Mouse (Mus musculus): ENCODE results near the gene Rapgef4. TPM values are rescaled to one million over a fixed set of nuclear protein-coding genes. Genes with fewer than 3 reads are reported as not detected.

The Rapgef4 gene
- total RNA-seq, 1 experiment from 2014 or later = 527 TPM

DNA sequence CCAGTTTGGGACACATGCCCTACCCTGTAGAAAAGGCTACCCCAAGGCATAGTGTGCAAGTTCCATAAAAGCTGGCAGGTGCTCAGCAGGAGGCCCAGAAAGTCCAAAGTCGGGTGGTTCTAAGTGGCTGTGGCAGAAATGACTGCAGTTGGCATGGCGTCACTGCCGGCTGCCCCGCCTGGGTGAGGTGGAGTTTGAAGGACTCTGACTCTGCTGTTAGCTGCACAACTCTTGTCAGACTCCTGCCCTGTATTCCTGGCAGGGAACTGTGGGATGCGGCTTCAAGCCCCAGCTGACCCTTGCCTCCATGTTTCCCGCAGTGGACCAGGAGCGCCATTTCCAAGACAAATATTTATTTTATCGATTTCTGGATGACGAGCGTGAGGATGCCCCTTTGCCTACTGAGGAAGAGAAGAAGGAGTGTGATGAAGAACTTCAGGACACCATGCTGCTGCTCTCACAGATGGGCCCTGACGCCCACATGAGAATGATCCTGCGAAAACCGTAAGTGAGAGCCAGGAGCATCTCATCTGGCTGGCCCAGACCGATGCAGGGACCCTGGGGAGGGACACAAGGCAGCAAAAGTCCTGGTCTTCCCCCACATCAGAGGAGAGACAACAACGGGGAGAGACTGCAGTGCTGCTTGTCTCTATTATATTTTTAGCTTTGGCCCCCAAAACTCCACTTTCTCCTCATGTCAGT lies 198.7 kb downstream of the Rapgef4 start:
- DNase-seq = no peak

DNA sequence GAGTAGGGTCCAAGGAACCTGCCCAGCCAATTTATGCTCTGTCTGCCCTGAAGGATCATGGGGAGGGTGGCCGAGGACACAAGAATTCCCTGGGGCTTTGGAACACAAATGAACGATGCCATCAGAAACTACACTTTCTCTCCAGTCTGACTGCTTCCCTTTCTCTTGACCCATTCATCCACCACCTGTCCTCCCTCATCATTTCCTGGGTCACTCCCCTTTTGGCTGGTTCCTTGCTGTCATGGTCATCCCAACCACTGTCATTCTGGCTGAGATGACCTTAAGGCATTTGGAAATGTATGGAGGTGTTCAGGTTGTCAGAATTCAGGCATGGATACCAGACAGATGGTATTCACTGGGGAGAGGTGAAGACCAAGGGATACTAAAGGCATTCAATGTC lies 200.4 kb downstream of the Rapgef4 start:
- DNase-seq = no peak

DNA sequence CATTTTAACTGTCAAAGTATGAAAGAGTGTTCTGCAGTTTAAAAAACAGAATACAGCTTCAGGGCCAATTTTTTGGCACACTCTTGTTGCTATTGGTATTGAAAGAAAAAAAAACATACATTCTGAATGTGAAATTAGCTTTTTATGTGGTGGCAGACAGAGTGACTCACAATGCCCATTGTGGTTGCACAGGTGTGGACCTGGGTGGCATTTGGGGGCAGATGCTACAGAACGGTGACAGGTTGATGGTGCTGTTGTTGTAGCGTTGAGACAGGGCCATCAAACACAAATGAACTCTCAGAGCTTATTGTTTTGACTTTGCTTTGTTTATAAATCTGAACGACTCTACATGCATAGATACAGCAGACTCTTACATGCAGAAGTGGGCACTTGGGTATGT lies 202.7 kb downstream of the Rapgef4 start:
- no peak for DNase-seq

DNA sequence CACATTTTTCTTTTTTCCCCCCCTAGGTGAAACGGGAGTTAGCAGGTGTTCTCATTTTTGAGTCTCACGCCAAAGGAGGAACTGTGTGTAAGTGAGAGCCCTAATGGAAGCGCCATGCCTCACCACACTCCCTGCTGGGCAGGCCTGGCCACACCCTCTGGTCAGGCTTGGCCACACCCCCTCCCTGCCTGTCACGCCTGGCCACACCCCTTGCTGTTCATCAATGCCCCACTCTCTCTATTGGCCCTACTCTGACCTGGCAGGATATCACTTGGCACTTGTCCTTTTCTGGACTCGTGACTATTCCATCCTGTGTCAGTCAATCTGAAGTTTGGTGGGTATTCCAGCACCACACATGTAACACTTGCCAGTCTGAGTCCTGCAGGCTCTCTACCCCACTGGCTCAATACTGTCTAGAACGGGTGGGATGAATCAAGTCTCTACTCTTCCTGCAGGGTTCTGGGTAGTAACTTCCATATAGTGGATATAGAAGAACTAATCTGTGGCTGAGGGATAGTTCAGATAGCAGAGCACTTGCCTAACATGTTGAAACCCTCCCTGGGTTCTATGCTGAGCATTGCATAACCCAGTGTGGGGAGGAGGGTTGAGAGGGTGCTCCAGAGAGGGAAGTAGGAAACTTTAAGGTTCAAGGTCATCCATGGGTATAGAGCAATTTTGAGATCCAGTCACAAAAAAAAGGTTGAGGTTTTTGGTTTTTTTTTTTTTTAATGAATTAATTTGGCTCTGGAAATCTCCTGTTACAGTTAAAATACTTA lies 215.3 kb downstream of the Rapgef4 start:
- peak; percentile 62 for DNase-seq

DNA sequence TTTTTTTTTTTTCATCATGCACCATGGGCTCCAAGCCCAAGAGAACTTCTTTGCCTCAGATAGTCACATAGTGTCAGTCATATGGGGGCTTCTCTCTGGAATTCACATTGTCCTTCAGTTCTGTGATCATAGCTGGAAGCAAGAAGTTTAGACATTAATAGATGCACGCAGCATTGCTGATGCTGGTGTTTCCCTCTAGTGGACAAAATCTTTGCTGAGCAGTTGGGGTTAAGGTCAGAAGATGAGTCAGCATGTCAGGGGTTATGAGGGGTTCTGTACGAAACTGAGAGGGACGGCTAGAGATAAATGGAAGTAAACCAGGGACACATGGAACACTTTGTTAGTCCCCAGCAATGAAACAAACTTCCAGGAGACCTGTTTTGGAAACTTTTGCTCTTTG lies 216.0 kb downstream of the Rapgef4 start:
- DNase-seq = no peak

DNA sequence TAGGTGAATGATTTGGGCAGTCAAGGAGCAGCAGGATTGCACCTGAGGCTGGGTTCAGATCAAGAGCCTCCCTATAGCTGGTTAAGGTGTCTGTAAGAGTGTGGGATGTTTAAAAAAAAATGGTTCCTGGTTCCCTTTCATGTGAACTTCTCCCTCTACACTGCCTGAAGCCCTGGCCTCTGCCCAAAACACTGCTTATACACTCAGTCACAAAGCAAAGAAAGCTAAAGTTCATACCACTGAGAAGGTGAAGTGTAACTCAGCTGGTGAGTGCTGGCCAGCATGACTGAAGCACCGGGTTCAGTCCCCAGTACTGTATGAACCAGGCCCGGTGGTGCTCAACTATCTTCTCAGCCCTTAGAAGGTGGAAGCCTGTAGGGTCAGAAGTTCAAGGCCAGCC lies 218.4 kb downstream of the Rapgef4 start:
- no peak for DNase-seq

DNA sequence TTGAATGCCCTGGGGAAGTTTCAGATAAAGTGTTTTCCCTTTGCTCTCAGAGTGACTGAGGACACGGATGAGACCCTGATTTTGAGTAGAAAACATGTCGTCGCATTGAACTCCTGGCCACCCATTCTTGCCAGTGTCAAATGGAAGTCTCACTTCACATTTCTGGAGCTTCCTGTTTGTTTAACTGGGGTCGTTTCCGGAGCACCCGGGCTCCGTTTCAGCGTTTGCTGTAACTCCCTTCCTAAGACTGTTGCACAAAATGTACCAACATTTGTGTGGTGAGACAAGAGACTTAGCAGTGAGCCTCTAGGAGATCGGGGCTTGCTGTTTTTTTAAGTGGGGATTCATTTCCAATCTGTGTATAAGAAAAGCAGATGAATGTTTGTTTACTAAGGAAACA lies 220.5 kb downstream of the Rapgef4 start:
- DNase-seq = no peak

DNA sequence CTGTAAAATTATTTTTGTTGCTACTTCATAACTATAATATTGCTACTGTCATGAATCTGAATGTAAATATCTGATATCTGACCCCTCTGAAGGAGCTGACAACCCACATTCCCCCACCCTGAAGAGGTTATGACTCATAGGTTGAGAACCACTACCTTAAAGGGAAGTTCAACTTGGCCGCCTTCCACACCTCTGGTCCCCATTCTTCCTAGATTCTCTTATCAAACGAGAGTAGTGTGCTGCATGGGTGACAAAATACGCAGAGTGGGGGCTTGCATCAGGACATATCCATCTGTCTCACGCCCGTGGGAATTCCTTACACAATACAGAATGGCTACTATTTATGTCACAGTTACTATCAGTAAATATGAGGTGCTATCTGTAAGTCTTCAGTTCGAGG lies 221.2 kb downstream of the Rapgef4 start:
- peak; percentile 35 for DNase-seq

DNA sequence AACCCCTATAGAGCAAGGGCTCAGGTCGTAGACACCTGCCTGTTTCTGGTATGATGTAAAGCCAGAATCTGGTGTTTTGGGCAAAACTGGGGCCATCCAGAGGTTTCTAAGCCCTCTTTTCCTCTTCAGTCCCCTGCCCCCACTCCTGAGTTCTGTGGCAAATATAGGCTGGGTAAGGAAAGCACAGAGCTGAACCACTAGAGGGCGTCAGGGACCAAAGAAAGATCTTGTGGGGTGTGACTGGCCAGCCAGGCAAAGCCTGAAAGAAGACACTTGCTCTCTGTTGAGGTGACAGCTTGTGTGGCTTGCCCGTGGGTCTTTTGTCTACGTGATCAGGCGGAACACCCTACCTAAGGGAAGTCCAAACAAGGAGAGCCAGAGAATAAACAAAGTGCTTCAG lies 222.6 kb downstream of the Rapgef4 start:
- DNase-seq = peak; percentile 53

DNA sequence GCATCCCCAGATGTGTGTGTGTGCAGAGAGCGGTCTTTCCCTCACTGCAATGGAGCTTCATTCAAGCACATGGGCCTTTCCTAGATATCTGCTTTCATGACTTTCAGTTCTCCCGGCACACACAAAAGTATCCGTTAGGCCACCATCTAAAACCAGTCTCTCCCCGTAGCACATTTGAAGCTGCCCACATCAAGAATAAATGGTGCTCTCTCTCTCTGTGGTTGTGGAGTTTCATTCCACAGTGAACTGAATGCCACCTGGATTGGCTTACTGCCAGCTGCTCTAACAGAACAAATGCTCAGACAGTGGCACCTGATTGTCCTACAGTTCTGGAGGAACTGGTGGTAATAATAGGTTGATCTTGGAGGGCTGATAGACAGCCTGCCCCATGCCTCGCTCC lies 224.8 kb downstream of the Rapgef4 start:
- no peak for DNase-seq

DNA sequence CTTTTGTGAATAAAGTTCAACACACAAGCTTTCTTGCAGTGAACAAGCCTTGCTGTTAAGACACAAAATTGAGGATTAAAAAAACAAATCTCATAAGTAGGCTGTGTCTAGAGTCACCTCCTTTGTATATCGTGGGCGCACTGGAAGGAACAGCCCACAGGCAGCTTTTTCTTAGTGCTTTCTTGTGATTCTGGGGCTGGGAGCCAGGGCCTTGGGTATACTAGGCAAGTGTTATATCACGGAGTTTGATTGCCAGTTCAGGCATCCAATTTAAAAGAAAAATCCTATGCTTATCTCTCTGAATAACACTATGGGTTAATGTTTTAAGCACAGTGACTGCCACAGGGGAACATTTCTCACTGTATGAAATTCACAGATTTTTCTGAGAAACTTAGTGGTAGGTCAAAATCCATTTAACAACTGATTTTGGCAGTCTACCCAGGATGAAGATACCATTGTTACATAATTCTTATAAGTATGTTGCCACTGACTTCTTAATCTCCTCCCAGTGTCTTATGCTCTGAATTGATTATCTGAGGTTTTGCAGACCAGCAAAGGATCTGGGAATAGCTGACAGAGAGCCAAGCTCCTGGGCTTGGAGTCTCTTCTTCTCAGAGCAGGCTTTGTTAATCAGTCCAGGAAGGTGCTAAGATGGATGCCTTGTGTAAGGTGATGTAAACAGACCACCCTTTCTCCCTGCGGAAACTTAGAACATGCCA lies 225.6 kb downstream of the Rapgef4 start:
- no peak for DNase-seq

DNA sequence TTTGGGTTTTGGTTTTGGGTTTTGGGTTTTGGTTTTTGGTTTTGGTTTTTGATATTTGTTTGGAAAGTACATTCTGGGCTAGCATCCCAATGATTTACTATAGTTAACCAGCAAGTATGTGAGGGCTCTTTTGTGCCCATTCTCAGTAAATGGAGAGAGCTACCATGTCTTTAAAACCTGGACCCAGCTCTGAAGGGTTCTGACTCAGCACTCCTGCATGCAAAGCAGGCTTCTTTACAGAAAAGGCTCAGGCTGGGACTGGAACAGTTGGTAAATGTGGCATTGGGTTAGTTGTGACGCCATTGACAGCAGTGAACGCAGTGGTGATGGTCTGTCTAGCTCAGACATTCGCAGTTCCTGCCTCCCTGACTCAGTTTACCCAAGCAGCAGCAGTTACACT lies 236.3 kb downstream of the Rapgef4 start:
- no peak for DNase-seq

DNA sequence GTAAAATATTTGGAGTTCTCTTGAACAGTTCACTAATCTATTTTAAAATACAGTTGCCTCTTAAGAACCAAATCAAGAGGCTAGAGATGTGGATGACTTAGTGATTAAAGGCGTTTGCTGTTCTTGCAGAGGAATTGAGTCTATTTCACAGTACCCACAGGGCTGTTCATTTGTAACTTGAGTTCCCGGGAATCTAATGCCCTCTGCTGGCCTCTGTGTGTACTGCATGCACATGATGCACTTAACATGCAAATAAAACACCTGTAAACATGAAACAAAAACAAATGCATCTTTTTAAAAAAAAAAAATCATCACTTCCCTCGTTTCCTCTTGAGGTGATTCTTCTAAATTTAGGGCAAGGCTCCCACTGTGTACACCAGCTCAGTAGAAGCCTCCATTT lies 238.9 kb downstream of the Rapgef4 start:
- peak; percentile 62 for DNase-seq

DNA sequence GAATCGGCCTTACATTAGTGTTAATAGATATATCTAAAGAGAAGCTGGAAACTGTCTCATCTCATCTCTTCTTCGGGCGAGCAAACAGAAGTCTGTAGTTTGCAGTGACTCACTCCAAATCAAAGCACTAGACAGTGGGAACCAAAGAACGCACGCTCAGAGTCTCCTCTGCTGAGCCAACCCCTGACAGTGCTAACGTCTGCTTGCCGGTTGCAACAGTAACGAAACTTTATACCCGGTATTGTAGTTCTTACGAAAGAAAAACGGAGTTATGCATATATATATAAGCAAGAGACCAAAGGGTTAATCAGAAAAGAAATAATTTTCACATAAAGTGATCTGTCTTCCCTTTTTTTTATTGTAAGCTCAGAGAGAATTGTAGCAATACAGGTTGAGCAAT lies 240.2 kb downstream of the Rapgef4 start:
- DNase-seq = no peak

DNA sequence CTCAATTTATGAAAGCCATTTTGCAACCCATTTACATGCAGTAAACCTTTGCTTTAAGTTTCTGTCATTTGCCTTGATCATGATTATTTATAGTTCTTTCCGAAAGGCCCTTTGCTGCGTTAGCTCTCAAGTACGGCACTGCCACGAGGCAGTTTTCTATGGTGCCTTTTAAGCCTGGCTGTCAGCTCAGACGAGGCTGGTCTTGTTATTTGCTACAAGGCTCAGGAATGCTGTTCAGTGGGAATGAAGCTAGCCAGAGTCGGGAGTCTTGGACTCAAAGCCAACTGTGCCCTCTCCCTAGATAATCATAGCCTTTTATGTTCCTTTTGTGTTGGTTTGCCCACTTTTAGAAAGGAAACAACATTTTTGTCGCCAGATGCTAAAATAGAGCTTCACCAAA lies 240.7 kb downstream of the Rapgef4 start:
- no peak for DNase-seq

DNA sequence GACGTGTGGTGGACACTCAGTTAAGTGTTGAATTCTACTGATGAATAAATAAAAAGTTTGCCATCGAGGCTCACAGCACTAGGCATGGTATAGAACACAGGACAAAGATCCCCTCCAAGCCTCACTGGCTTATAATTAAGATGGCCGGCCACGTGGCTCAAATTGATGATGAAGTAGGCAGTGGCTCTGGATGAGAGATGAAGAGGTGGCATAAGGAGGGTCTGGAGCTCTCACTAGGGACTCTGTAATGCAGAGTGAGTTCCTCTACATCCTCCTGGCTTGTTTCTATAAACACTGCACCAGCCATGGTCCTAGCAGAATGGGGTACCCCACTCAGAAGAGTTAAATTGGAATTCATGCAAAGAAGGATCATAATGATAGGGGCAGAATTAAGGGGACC lies 241.2 kb downstream of the Rapgef4 start:
- DNase-seq = no peak

DNA sequence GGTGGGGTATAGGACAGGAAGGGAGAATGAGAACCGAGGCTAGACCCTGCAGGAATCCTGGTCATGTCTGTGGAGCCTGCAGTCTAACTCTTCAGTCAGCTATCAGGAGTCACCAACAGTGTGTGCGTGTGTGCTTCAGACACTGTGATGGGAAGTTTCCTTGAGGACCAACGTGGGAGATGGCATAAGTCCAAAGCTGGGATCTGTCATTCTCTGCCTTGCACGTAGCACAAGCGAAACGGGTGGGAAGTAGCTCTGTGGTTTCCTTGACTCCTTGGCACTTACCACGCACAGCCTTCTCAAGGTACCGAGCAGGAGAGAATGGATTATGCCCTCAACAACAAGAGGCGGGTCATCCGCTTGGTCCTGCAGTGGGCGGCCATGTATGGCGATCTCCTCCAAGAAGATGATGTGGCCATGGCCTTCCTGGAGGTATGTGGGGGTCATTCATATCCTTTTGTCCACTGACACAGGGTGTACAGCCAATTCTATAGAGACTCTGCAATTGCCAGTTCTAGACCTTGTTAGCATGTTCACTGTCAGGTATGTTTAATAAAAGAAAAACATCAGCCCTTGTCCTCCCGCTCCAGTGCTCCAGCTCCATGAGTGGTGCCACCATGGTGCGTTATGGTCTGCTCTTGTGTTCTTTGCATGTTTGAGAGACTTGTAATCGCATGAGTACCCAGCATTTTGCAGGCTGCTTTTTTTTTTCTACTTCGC lies 241.9 kb downstream of the Rapgef4 start:
- no peak for DNase-seq

DNA sequence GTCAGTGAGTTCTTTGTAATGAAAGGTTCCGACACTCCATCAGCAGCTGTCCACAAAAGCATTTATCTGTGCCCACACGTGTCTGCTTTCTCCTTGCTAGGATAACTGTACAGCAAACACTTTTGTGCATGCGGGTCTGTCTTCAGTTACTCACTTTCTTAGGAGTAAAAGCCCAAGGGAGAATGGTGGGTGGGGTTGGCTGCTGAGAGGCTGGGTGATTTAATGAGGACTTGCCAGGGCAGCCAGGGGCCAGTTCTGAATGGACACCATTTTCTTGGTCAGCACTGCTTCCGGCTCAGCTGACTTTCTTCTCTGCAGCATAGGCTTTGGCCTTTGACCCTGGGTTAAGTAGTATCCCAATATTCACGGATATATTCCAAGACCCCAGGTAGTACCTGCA lies 242.4 kb downstream of the Rapgef4 start:
- DNase-seq = no peak

DNA sequence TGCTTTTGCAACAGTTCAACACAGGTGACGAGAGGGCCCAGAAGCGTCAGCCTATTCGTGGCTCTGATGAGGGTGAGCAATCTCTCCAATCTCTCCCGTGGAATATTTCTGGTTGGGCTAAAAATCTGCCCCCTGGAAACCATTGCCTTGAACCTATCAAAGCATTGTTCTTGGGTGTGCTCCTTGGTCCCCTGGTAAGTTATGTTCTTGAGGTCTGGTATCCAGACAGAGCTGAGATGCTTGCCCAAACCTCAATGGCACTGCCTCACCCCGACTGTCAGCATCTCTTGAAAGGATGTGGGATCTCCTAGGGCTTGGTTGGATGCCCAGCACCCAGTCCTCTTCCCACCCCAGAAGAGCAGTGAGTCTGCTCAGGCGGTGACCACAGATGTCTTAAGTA lies 245.0 kb downstream of the Rapgef4 start:
- DNase-seq = no peak

DNA sequence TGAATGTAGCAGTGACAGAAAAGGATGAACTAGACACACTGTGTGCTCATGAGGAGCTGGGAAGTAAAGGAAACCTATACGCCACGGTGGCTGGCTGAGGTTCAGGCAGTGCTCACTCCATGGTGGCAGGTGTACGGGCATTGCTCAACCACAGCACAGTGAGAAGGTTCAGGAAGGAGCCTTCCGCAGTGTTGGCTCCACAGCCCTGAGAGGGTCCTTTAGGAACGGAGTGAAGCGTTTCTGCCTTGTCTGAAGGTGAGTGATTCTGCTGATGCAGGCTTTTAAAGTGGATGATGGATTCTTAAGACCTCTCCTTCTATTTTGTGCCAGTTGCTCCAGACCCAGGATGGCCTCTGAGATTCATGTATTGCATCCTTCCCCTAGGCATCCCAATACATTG lies 246.4 kb downstream of the Rapgef4 start:
- DNase-seq = no peak

DNA sequence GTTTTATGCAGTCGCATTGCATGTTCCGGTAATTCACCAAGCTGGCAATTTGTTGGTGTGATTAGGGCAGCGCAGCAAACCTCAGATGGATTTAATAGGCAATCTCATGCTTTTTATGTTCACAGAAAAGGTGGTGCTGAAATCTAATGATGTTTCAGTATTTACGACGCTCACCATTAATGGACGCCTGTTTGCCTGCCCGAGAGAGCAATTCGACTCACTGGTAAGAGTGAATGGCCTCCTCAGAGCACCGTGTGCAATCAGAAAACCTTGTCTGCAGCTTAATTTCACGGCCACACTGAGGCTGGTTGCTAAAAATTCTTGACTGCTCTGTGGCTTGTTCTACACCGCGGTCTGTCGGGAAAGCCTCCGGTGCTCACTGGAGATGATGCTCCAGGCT lies 247.8 kb downstream of the Rapgef4 start:
- no peak for DNase-seq

DNA sequence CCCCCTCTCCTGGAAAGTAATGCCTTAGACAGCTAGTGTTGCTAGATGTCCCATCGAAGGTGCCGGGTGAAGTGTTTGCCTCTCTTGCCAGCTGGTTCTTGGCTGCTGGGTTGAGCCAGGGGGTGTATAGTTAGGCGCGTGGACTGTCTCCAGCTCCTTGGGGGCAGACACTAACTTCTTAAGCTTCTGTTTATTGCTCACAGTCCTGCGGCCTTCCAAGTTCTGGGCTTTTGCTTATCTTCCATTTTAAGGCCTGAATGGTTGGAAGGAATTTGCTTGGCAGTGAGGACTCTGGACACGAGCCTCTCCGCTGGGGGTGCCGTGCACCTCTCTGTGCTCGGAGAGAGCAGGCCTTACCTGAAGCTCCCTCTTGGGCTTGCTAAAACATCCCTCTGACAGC lies 249.5 kb downstream of the Rapgef4 start:
- DNase-seq = no peak

DNA sequence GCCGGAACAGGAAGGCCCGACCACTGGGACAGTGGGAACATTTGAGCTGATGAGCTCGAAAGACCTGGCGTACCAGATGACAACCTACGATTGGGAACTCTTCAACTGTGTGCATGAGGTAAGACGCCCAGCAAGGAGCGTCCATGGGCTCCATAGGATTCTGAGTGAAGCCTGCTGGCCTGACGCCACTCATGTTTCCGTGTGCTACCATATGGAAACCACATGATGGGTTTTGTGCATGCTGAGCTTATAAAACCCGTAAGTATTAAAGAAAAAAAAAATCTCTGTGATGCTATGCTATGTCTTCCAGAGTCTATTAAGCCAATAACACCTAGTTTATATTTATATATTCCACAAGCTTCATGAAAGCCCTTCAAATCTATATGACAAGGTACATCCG lies 253.0 kb downstream of the Rapgef4 start:
- no peak for DNase-seq

Measured in adrenal gland, postnatal 25 days (tissue).